Mouse (Mus musculus) liver, postnatal 0 days (tissue): ENCODE measurements around the gene Mgat3.

Source experiments
- CTCF ChIP-seq: sonication (generic); IDR thresholded peaks from 2 replicates; pipeline ENCODE4 v1.5.1; 2016; ENCODE audit warnings: antibody characterized with exemption, low read depth
- EP300 ChIP-seq: IDR thresholded peaks from 2 replicates; pipeline ENCODE4 v1.6.1; 2016; ENCODE audit warnings: antibody characterized with exemption, low read depth, mild to moderate bottlenecking

DNA sequence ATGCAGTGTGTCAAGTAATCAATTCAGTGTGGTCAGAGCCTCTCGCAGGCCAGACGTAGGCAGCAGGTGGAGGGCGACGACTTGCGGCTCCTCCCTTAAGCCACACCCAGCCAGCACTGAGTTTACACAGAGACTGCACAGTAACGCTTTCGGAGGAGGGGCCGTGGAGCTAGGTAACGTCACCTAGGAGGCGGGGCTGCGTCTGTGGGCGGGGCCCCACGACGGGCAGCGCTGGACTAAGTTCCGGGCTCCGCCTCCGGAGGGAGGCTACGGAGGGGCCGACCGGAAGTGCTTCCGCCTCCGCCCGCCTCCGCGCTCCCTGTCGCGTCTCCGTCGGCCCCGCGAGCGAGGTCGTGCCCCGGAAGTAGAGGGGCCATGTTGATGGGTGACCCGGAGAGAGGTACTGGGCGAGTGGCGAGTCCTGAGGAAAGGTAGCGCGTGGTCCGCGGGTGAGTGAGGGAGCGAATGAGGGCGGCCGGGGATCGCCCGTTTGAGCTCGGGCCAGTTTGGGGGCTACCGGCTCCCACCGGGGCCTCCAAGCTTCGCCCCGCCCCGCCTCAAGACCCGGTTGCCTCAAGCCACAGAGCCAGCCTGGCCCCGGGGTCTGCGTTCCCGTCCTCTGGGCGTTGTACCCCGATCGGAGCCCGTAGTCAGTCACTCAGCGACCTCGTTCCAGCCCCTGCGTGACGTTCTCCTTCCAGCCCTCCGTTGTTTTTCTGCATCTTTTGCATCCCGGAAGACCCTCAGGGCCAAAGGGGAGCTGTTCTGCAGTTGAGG is 60.4 kb downstream of the Mgat3 start, which contains the start of gene Mief1:
- TF ChIP-seq CTCF: peak; percentile 47
- no peak; the same call in 1 of the 2 replicates for TF ChIP-seq EP300
